Mouse (Mus musculus) ES-E14 (cell line): ENCODE data around the gene Carm1. TPM values are rescaled to one million over a fixed set of nuclear protein-coding genes. Genes with fewer than 3 reads are reported as not detected.

Source experiments
- DNase-seq: peaks from one replicate; pipeline ENCODE4 v3.0.0-alpha.2; 2013; ENCODE audit warnings: low read depth, low spot score
- H3K27ac ChIP-seq: 2 replicates; pipeline ENCODE4 v1.5.1; 2012; ENCODE audit warnings: low read depth, mild to moderate bottlenecking, low read length, moderate library complexity, mixed read lengths; ENCODE audit not compliant: poor library complexity, insufficient read depth, severe bottlenecking
- H3K36me3 ChIP-seq: 2 replicates; pipeline ENCODE4 v1.6.1; 2012; ENCODE audit warnings: mild to moderate bottlenecking, low read length, moderate library complexity, mixed read lengths; ENCODE audit not compliant: control insufficient read depth, poor library complexity, insufficient read depth, severe bottlenecking
- H3K4me1 ChIP-seq, 2 experiments: fragments of 150-350 bp in 1 of 2; sonication (generic) in 1 of 2; 2 replicates each; pipeline ENCODE4 v1.6.1; 2012; ENCODE audit warnings: low read length in 2 of 2, mild to moderate bottlenecking in 1 of 2, mixed read lengths in 1 of 2; ENCODE audit not compliant: control insufficient read depth in 2 of 2, insufficient read depth in 2 of 2, poor library complexity in 1 of 2
- H3K4me3 ChIP-seq, 2 experiments: fragments of 150-350 bp in 1 of 2; sonication (generic) in 1 of 2; 2 replicates each; pipeline ENCODE4 v1.5.1; 2012; ENCODE audit warnings: low read length in 2 of 2, low read depth in 1 of 2, mild to moderate bottlenecking in 1 of 2, mixed read lengths in 1 of 2; ENCODE audit not compliant: insufficient read depth in 1 of 2, poor library complexity in 1 of 2, severe bottlenecking in 1 of 2
- H3K9ac ChIP-seq: 2 replicates; pipeline ENCODE4 v1.6.1; 2012; ENCODE audit warnings: low read depth, mild to moderate bottlenecking, low read length, mixed read lengths; ENCODE audit not compliant: poor library complexity, insufficient read depth, severe bottlenecking
- H3K9me3 ChIP-seq: fragments of 150-350 bp; sonication (generic); 2 replicates; pipeline ENCODE4 v1.6.1; 2012; ENCODE audit warnings: low read depth, mild to moderate bottlenecking, low read length; ENCODE audit not compliant: control insufficient read depth, insufficient read depth
- CHD2 ChIP-seq: IDR thresholded peaks from 2 replicates; pipeline ENCODE4 v1.6.1; 2014; ENCODE audit warnings: mild to moderate bottlenecking, low read depth, low read length, inconsistent platforms
- HCFC1 ChIP-seq: IDR thresholded peaks from 2 replicates; pipeline ENCODE4 v1.6.1; 2012; ENCODE audit warnings: low read length, inconsistent platforms, borderline replicate concordance; ENCODE audit not compliant: insufficient read depth
- MAFK ChIP-seq: IDR thresholded peaks from 2 replicates; pipeline ENCODE4 v1.6.1; 2014; ENCODE audit warnings: mild to moderate bottlenecking, low read depth, low read length, inconsistent platforms; ENCODE audit not compliant: insufficient read depth
- ZC3H11A ChIP-seq: IDR thresholded peaks from 2 replicates; pipeline ENCODE4 v1.6.1; 2012; ENCODE audit warnings: low read depth, mild to moderate bottlenecking, inconsistent platforms, low read length, borderline replicate concordance
- ZNF384 ChIP-seq: IDR thresholded peaks from 2 replicates; pipeline ENCODE4 v1.6.1; 2012; ENCODE audit warnings: low read depth, low read length, inconsistent platforms
- in situ Hi-C, 2 experiments: fragments of 600-800 bp; cut with MboI; formaldehyde crosslinking; loops; one replicate each; pipeline ENCODE4 v1.15.1; 2025; ENCODE audit warnings: low sequenced_read_pairs in 2 of 2, inconsistent platforms in 1 of 2; ENCODE audit not compliant: unreplicated experiment in 2 of 2
- total RNA-seq: library from RNA; depleted of rRNA; stranded (reverse); fragments of 300-350 nt; gene quantifications from 2 replicates; pipeline ENCODE4 v1.2.3, GENCODE M21; 2012; rRNA removed

Carm1 gene
- 60.0 and 67.3 TPM in 2 replicates for total RNA-seq

DNA sequence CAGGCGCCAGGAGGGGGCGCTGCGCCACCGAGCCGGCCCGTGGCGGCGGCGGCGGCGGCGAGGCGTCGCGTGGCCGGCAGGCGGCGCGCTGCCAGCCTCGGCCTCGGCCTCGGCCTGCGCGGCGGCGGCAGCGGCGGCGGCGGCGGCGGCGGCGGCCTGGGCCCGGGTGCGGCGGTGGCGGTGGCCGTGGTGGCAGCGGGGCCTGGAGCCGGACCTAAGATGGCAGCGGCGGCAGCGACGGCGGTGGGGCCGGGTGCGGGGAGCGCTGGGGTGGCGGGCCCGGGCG is at the start of gene Carm1:
Gene Carm1 (plus strand): TSS at position 106 of the 286 bp plus-strand sequence.
- peaks cover 0 to 14% of the 10 kb centered on the region in 2 experiments; a peak in 2 of 4 replicates for H3K4me1 ChIP-seq
- TF ChIP-seq HCFC1 (no peak), ZNF384 (no peak), ZC3H11A (no peak), MAFK (no peak), CHD2 (no peak)
- H3K36me3 ChIP-seq = peaks cover 10% of the 10 kb centered on the region
- H3K9me3 ChIP-seq = no peaks in the 10 kb centered on the region
- peak within 1 kb of the TSS; percentile 97 for H3K27ac ChIP-seq
- peak within 1 kb of the TSS; percentile 99 for H3K9ac ChIP-seq
- peak within 1 kb of the TSS; percentile 97 to 99 for H3K4me3 ChIP-seq
- no peak for DNase-seq
- in situ Hi-C loops = no loop called here

- Histone ChIP-seq H3K27ac (no peak overlapping the region), H3K4me3 (peak overlapping the region; percentile 29 to 44), H3K9ac (peak overlapping the region; percentile 11; the same call in 1 of the 2 replicates), H3K4me1 (peaks cover 0 to 20% of the 10 kb centered on the region in 2 experiments; a peak in 2 of 4 replicates), H3K9me3 (no peaks in the 10 kb centered on the region), H3K36me3 (peaks cover 24% of the 10 kb centered on the region; the same call in 1 of the 2 replicates)
- TF ChIP-seq HCFC1 = no peak
- no peak for TF ChIP-seq ZC3H11A
- no peak for TF ChIP-seq MAFK
- TF ChIP-seq ZNF384 = no peak
- no peak for TF ChIP-seq CHD2
- in situ Hi-C loops = no loop called here
- no peak for DNase-seq
Observed at GRCm38 (mm10) chr9:21497050-21497542, 49.6 kb upstream of the Carm1 start.

GRCm38 (mm10) chr9:21497664-21498063 is 49.0 kb upstream of the Carm1 start:
- H3K4me1 ChIP-seq = peaks cover 0 to 17% of the 10 kb centered on the region in 2 experiments; a peak in 2 of 4 replicates
- H3K36me3 ChIP-seq = peaks cover 22% of the 10 kb centered on the region; the same call in 1 of the 2 replicates
- H3K4me3 ChIP-seq = no peak overlapping the region

GRCm38 (mm10) chr9:21498284-21498902 is 48.3 kb upstream of the Carm1 start:
- Histone ChIP-seq H3K9me3 (no peaks in the 10 kb centered on the region), H3K4me1 (peaks cover 0 to 16% of the 10 kb centered on the region in 2 experiments; a peak in 2 of 4 replicates), H3K9ac (no peak overlapping the region), H3K27ac (no peak overlapping the region), H3K4me3 (no peak overlapping the region), H3K36me3 (peaks cover 29% of the 10 kb centered on the region; the same call in 1 of the 2 replicates)
- no peak for DNase-seq
- TF ChIP-seq CHD2 (no peak), ZNF384 (no peak), MAFK (no peak)
- in situ Hi-C loops = no loop called here

More at GRCm38 (mm10) chr9:21497664-21498063, 49.0 kb upstream of the Carm1 start:
- TF ChIP-seq HCFC1 (no peak), ZNF384 (no peak)
- Histone ChIP-seq H3K9ac (no peak overlapping the region), H3K27ac (no peak overlapping the region), H3K9me3 (no peaks in the 10 kb centered on the region)
- in situ Hi-C loops = no loop called here
- no peak for DNase-seq

DNA sequence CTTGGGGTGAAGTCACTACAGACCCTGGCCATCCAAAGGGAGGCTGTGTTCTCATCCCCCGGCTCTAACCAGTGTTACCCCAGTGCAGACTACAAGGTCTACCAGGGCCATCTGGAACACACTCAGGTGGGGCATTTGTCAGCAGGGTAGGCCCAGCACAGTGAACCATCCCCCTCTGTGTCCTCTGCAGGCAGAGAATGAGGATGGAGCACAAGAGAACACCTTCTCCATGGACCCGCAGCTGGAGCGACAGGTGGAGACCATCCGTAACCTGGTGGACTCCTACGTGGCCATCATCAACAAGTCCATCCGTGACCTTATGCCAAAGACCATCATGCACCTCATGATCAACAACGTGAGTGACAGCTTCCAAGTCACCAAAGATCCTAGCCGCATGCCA is 43.3 kb upstream of the Carm1 start:
- no peak overlapping the region for H3K4me3 ChIP-seq
- DNase-seq = no peak
- no peak overlapping the region for H3K9ac ChIP-seq
- in situ Hi-C loops = no loop called here
- H3K9me3 ChIP-seq = no peaks in the 10 kb centered on the region
- no peak overlapping the region for H3K27ac ChIP-seq
- TF ChIP-seq ZC3H11A = no peak
- no peak for TF ChIP-seq CHD2
- TF ChIP-seq HCFC1 = no peak
- no peak for TF ChIP-seq MAFK
- no peak for TF ChIP-seq ZNF384
- H3K4me1 ChIP-seq = no peaks in the 10 kb centered on the region
- peaks cover 64% of the 10 kb centered on the region for H3K36me3 ChIP-seq
